Mouse (Mus musculus): Measurements from ENCODE around the gene Apoh. TPM values are rescaled to one million over a fixed set of nuclear protein-coding genes. Genes with fewer than 3 reads are reported as not detected.

Apoh gene
- total RNA-seq, 2 experiments from 2014 or later: not detected

DNA sequence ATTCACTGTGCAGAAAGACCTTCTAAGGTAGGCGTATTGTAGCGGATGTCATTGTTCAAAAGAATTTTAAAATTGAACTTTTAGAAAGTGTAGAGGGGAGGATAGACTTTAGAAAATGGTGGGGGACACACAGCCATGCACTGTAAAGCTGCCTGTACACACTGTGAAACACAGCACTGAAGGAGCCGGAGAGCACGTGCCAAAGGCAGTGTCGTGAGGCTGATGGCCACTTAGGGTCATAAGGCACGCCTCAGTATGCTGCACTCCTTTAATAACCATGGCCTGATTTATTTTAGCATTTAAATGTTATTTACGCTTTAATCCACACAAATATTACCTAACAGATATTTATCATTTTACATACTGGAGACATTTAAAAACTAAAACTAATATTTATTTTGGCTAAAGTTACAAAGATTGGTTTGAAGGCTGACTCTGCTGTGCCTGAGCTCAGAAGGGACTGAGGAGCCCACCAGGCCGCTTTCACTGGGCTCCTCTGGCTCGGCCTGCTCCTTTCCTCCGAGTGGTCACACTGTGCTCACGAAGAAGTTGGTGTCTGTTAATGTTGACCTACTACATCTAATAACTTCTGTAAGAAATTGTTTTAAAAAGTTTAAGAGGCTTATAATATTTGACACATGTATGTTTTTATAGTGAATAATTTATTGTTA is 100.9 kb downstream of the Apoh start:
- intact Hi-C loops (cut with DNase I): no loop called here
- no peak for DNase-seq

DNA sequence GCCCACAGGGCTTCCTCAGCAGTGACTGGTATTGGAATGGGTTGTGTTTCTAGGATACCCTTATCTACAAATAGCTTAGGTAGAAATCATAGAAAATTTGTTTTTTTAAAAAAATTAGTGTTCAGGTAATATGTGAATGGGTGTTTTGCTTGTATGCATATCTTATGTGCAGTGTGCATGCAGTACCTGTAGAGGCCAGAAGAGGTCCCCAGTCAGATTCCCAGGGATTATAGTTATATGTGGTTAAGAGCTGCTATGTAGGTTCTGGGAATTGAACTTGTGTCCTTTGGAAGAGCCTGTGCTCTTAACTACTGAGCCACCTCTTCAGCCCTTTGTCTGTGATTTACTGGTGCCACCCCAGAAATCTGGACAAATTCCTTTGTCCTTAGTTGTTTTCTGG is 104.0 kb downstream of the Apoh start:
- peak; percentile 42 for DNase-seq
- intact Hi-C loops (cut with DNase I): loop anchor here (5.0 kb wide), 1 partner anchor 750 kb away; no protein-coding TSS in a partner anchor

DNA sequence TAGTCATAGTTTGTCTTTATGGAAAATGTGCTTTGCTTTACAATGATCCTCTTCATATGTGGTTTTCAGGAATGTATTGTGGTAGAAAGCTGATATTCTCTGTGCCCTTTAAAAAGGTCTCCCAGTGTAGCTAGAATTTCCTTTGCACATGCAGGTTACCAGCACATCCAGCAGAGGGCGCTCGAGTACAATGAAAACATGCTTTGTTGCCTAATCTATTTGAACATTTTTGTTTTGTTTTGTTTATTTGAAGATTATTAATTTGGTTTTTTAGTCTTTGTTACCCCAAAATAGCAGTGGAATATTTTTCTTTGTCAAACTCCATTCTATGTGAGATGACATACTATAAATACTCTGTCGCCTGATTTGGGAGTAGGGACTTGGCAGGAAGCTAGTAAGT is 106.7 kb downstream of the Apoh start:
- intact Hi-C loops (cut with DNase I): loop anchor here (2.0 to 5.0 kb wide), 3 partner anchors 471 to 747 kb away; partner anchors contain the start of gene Axin2
- peak; percentile 76 for DNase-seq

DNA sequence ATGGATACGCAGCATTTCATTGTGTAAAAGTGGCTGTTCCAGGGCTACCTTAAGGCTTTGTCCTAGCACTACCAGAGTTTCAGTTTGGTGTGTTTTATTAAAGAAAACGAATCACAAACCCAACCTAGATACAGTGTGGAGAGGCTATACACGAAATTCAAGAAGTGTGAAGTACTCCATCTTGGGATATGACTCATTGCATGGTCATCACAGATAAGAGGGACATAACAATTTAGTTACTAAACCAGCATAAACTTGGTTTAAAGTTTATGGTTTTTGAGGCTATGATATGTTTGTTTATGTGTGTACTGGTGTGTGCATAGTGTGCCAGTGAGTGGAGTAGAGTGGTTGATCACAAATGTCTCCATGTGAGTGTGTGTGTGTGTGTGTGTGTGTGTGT is 116.4 kb downstream of the Apoh start:
- DNase-seq: no peak
- intact Hi-C loops (cut with DNase I): no loop called here

Other genes starting within 250 kb of the Apoh start
- 10 to 100 TPM; 75.2 to 87.5 TPM for gene Prkca, start 574 bp downstream of the Apoh start, total RNA-seq (2021)
- 10 to 100 TPM; 16.1 to 17.7 TPM for gene Cep112, start 81.8 kb downstream of the Apoh start, total RNA-seq (2021)